ENCODE assay signal across 10 mouse cellular contexts in the genomic region with DNA sequence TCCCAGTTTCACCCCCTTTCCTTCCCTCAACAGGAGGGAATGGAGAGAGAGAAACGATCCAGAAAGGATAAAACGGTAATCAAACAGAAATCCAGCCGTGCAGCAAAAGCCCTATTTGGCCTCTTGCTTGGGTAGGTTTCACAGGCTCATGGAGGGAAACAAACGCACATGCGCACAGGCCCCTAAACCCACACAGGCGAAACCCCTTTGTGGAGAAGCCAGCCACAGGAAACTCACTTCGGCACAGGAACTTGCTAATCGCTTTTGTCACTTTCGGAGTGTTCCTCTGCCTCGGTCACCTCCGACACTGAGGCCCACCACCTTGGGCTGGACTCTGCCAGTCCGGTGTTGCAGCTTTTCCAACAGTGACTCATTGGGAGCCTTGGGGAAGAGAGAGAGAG. TPM values are rescaled to one million over a fixed set of nuclear protein-coding genes. Genes with fewer than 3 reads are reported as not detected.
A peak's percentile ranks its signal among the peaks of the same experiment; 100 is the strongest.
DNase-seq lines count a peak whose midpoint lies in the region; ATAC-seq lines count a peak whose summit lies in the region.
"Had no signal": no experiment of that assay in that cellular context is flagged by ENCODE, and none has a peak within 500 bp of the region (broad histone marks: within the 10 kb centered on the region; RNA-seq: fewer than 3 reads in every experiment).

No protein-coding gene starts in this region.

- no peak overlapping the region for H3K27ac ChIP-seq in embryonic facial prominence, embryonic 10.5 days (replicated peaks)
- no peak overlapping the region for H3K27ac ChIP-seq in forebrain, embryonic 11.5 days (ENCODE audit: low read depth, low read length)
- H3K27ac ChIP-seq: embryonic facial prominence, embryonic 13.5 days had no signal

- no peak overlapping the region for H3K4me2 ChIP-seq in forebrain, embryonic 11.5 days (ENCODE audit: low read depth, low read length, severe bottlenecking)
- H3K4me2 ChIP-seq: embryonic facial prominence, embryonic 13.5 days had no signal

- no peaks in the 10 kb centered on the region for H3K27me3 ChIP-seq in embryonic facial prominence, embryonic 10.5 days (replicated peaks; ENCODE audit: low read depth, poor library complexity, severe bottlenecking)
- no peaks in the 10 kb centered on the region for H3K27me3 ChIP-seq in forebrain, embryonic 11.5 days (ENCODE audit: control insufficient read depth, insufficient read depth, low read length)
- H3K27me3 ChIP-seq: embryonic facial prominence, embryonic 13.5 days had no signal

- DNase-seq in adrenal gland, postnatal 14 days, result peak; percentile 36
- no peak for DNase-seq in adrenal gland, postnatal 10 days
- peak; percentile 94 for DNase-seq in T-cell, adult 2 months (ENCODE audit: low spot score)
- no peak for DNase-seq in embryonic facial prominence, embryonic 10.5 days (ENCODE audit: low spot score)
- no peak for DNase-seq in forebrain, embryonic 11.5 days (ENCODE audit: low spot score)
- no peak for DNase-seq in urinary bladder, postnatal 4 days (ENCODE audit: low spot score in 2 of 2)

- ATAC-seq in hematopoietic stem cell, adult 5-6 weeks (replicated peaks in 1 of 2; ENCODE audit: insufficient read depth in 1 of 2, low FRiP score in 2 of 2, low TSS enrichment in 1 of 2, low read depth in 1 of 2, poor library complexity in 2 of 2, severe bottlenecking in 2 of 2), result peak; percentile 74 to 77
- ATAC-seq in megakaryocyte-erythroid progenitor cell, adult 5-6 weeks (replicated peaks; ENCODE audit: low FRiP score, low TSS enrichment, poor library complexity, severe bottlenecking), result peak; percentile 67
- ATAC-seq in forebrain, embryonic 11.5 days (replicated peaks; ENCODE audit: low FRiP score), result no peak

- no peaks in the 10 kb centered on the region for H3K9me3 ChIP-seq in embryonic facial prominence, embryonic 10.5 days
- H3K9me3 ChIP-seq in forebrain, embryonic 11.5 days (ENCODE audit: control insufficient read depth, low read length), result no peaks in the 10 kb centered on the region
- H3K9me3 ChIP-seq: embryonic facial prominence, embryonic 13.5 days had no signal

- no peak overlapping the region for H3K4me3 ChIP-seq in embryonic facial prominence, embryonic 10.5 days
- H3K4me3 ChIP-seq in forebrain, embryonic 11.5 days (ENCODE audit: low read depth, low read length), result no peak overlapping the region
- H3K4me3 ChIP-seq: embryonic facial prominence, embryonic 13.5 days had no signal

- 85% methylated on average over 12 of the region's 12 CpGs for WGBS in embryonic facial prominence, embryonic 10.5 days
- 81% methylated on average over 12 of the region's 12 CpGs for WGBS in forebrain, embryonic 11.5 days

- H3K4me1 ChIP-seq in embryonic facial prominence, embryonic 10.5 days, result peaks cover 4% of the 10 kb centered on the region; the same call in 1 of the 2 replicates
- no peaks in the 10 kb centered on the region for H3K4me1 ChIP-seq in forebrain, embryonic 11.5 days (replicated peaks; ENCODE audit: control insufficient read depth, insufficient read depth, low read length)

- no peak overlapping the region for H3K9ac ChIP-seq in forebrain, embryonic 11.5 days (ENCODE audit: low read length)
- H3K9ac ChIP-seq: embryonic facial prominence, embryonic 13.5 days had no signal

- no peaks in the 10 kb centered on the region for H3K36me3 ChIP-seq in embryonic facial prominence, embryonic 10.5 days (replicated peaks)
- H3K36me3 ChIP-seq in forebrain, embryonic 11.5 days (ENCODE audit: control insufficient read depth, insufficient read depth, low read length), result no peaks in the 10 kb centered on the region
- H3K36me3 ChIP-seq: embryonic facial prominence, embryonic 13.5 days had no signal

RNA-seq across cellular contexts. Expression of a gene that starts 2.3 kb away (rescaled TPM):
- 1.1 and 7.1 TPM in 2 replicates for total RNA-seq in adrenal gland, postnatal 14 days (2021)
- total RNA-seq in adrenal gland, postnatal 10 days (2021), result 1 to 10 TPM; 2.5 to 2.6 TPM
- total RNA-seq in hematopoietic stem cell, adult 5-6 weeks (2017), result 47.1 and 48.3 TPM in 2 replicates
- total RNA-seq in megakaryocyte-erythroid progenitor cell, adult 5-6 weeks (2014; fragmentation: Nextera tagmentation), result 17.2 and 22.9 TPM in 2 replicates
- 22.0 and 26.8 TPM in 2 replicates for total RNA-seq in megakaryocyte-erythroid progenitor cell, adult 5-6 weeks (2017)
- polyA plus RNA-seq in embryonic facial prominence, embryonic 10.5 days (2016; fragmentation: Nextera tagmentation; extraction: Ambion mirVana), result 0.34 and 0.44 TPM in 2 replicates
- 0.07 and 0.09 TPM in 2 replicates for polyA plus RNA-seq in forebrain, embryonic 11.5 days (2014; fragmentation: Nextera tagmentation; extraction: Ambion mirVana)
- polyA plus RNA-seq: C2C12 had no signal

Comparison
In these comparisons a context has a peak if more than half of its experiments do, and no peak if none do; other contexts are left out.
1. DNase-seq: peak in adrenal gland, postnatal 14 days (single experiment) and T-cell, adult 2 months (single experiment); none in adrenal gland, postnatal 10 days (single experiment), embryonic facial prominence, embryonic 10.5 days (single experiment), forebrain, embryonic 11.5 days (single experiment) and urinary bladder, postnatal 4 days (0 of 2).